ENCODE assay signal across 12 mouse cellular contexts in genomic region chr5:130586257-130586656, GRCm38 (mm10).
A peak's percentile ranks its signal among the peaks of the same experiment; 100 is the strongest.
DNase-seq lines count a peak whose midpoint lies in the region; ATAC-seq and TF ChIP-seq lines count a peak whose summit lies in the region.
"Had no signal": no experiment of that assay in that cellular context is flagged by ENCODE, and none has a peak within 500 bp of the region (broad histone marks: within the 10 kb centered on the region; RNA-seq: fewer than 3 reads in every experiment).

No protein-coding gene starts in this region.

- no peak for ATAC-seq in liver, embryonic 13.5 days (ENCODE audit: low read depth)
- ATAC-seq in liver, embryonic 11.5 days (replicated peaks; ENCODE audit: low FRiP score), result no peak
- no peak for ATAC-seq in stomach, postnatal 0 days (ENCODE audit: low FRiP score, low TSS enrichment)
- ATAC-seq: CD4-positive, CD25-positive, alpha-beta regulatory T cell, adult 4 months had no signal

- no peak overlapping the region for H3K4me2 ChIP-seq in liver, embryonic 13.5 days
- no peak overlapping the region for H3K4me2 ChIP-seq in liver, embryonic 11.5 days
- no peak overlapping the region for H3K4me2 ChIP-seq in stomach, postnatal 0 days (replicated peaks; ENCODE audit: low read depth)
- H3K4me2 ChIP-seq: neural tube, embryonic 15.5 days had no signal

- no peak for TF ChIP-seq EP300 in stomach, postnatal 0 days (optimal IDR thresholded peaks at IDR 0.05)

- peak; percentile 18; the same call in 1 of the 2 replicates for TF ChIP-seq CTCF in gastrocnemius, adult 2 months (IDR thresholded peaks at IDR 0.05)
- peak; percentile 39 for TF ChIP-seq CTCF in stomach, postnatal 0 days (IDR thresholded peaks at IDR 0.05; ENCODE audit: low read depth)

- peaks cover 7% of the 10 kb centered on the region for H3K9me3 ChIP-seq in liver, embryonic 13.5 days (replicated peaks)
- peaks cover 7% of the 10 kb centered on the region; the same call in 1 of the 2 replicates for H3K9me3 ChIP-seq in liver, embryonic 11.5 days (ENCODE audit: control insufficient read depth, low read length)
- H3K9me3 ChIP-seq in stomach, postnatal 0 days (ENCODE audit: control insufficient read depth, low read length), result no peaks in the 10 kb centered on the region
- H3K9me3 ChIP-seq: neural tube, embryonic 15.5 days had no signal

- no peaks in the 10 kb centered on the region for H3K4me1 ChIP-seq in liver, embryonic 13.5 days (replicated peaks)
- no peaks in the 10 kb centered on the region for H3K4me1 ChIP-seq in liver, embryonic 11.5 days (replicated peaks; ENCODE audit: control insufficient read depth, insufficient read depth, low read length)
- H3K4me1 ChIP-seq in stomach, postnatal 0 days (replicated peaks; ENCODE audit: control insufficient read depth, insufficient read depth), result no peaks in the 10 kb centered on the region
- H3K4me1 ChIP-seq: neural tube, embryonic 15.5 days had no signal

- no peaks in the 10 kb centered on the region for H3K36me3 ChIP-seq in liver, embryonic 13.5 days
- H3K36me3 ChIP-seq in liver, embryonic 11.5 days (ENCODE audit: control insufficient read depth, insufficient read depth, low read length), result no peaks in the 10 kb centered on the region
- H3K36me3 ChIP-seq in stomach, postnatal 0 days (ENCODE audit: control insufficient read depth, insufficient read depth, low read length), result no peaks in the 10 kb centered on the region
- H3K36me3 ChIP-seq: neural tube, embryonic 15.5 days had no signal

- no peak for DNase-seq in gastrocnemius, adult 2 months
- no peak for DNase-seq in gastrocnemius, adult 18-20 months (ENCODE audit: low spot score)
- DNase-seq in liver, embryonic 13.5 days, result peak; percentile 2
- no peak for DNase-seq in liver, embryonic 11.5 days (ENCODE audit: low spot score)
- peak; percentile 37 for DNase-seq in ZHBTc4 (ENCODE audit: low read depth, low spot score)
- no peak for DNase-seq in stomach, postnatal 0 days (ENCODE audit: low spot score)
- DNase-seq in spleen, postnatal 14 days (ENCODE audit: low spot score in 2 of 2), result no peak
- no peak for DNase-seq in left cerebral cortex, postnatal 14 days (ENCODE audit: low spot score in 2 of 2)
- DNase-seq: gastrocnemius, postnatal 36 days; thymus, adult 18-20 months had no signal

- no peaks in the 10 kb centered on the region for H3K27me3 ChIP-seq in liver, embryonic 13.5 days
- H3K27me3 ChIP-seq in liver, embryonic 11.5 days (replicated peaks; ENCODE audit: control insufficient read depth, insufficient read depth, low read length), result no peaks in the 10 kb centered on the region
- no peaks in the 10 kb centered on the region for H3K27me3 ChIP-seq in stomach, postnatal 0 days (ENCODE audit: control insufficient read depth, insufficient read depth, low read length)
- H3K27me3 ChIP-seq: neural tube, embryonic 15.5 days had no signal

- 76% methylated on average over 4 of the region's 4 CpGs for WGBS in liver, embryonic 13.5 days (ENCODE audit: insufficient replicate concordance)
- WGBS in liver, embryonic 11.5 days, result 80% methylated on average over 4 of the region's 4 CpGs
- 93% methylated on average over 4 of the region's 4 CpGs for WGBS in stomach, postnatal 0 days

- H3K9ac ChIP-seq in liver, embryonic 13.5 days, result no peak overlapping the region
- no peak overlapping the region for H3K9ac ChIP-seq in liver, embryonic 11.5 days (ENCODE audit: low read depth, low read length)
- H3K9ac ChIP-seq in stomach, postnatal 0 days (ENCODE audit: low read length), result no peak overlapping the region
- H3K9ac ChIP-seq: neural tube, embryonic 15.5 days had no signal

- intact Hi-C loops in gastrocnemius, adult 2 months (cut with DNase I), result no loop called here
- intact Hi-C loops in left cerebral cortex, postnatal 14 days (cut with DNase I), result no loop called here

- no peak overlapping the region for H3K4me3 ChIP-seq in gastrocnemius, adult 2 months
- H3K4me3 ChIP-seq in liver, embryonic 13.5 days (replicated peaks), result no peak overlapping the region
- H3K4me3 ChIP-seq in liver, embryonic 11.5 days (ENCODE audit: low read depth, low read length), result no peak overlapping the region
- H3K4me3 ChIP-seq in stomach, postnatal 0 days (ENCODE audit: low read depth, low read length), result no peak overlapping the region
- H3K4me3 ChIP-seq: neural tube, embryonic 15.5 days had no signal

- H3K27ac ChIP-seq in gastrocnemius, adult 2 months, result no peak overlapping the region
- H3K27ac ChIP-seq in liver, embryonic 13.5 days, result no peak overlapping the region
- H3K27ac ChIP-seq in liver, embryonic 11.5 days (ENCODE audit: low read depth, low read length), result no peak overlapping the region
- H3K27ac ChIP-seq in stomach, postnatal 0 days (replicated peaks), result no peak overlapping the region
- H3K27ac ChIP-seq: neural tube, embryonic 15.5 days had no signal

Comparison
In these comparisons a context has a peak if more than half of its experiments do, and no peak if none do; other contexts are left out.
1. DNase-seq: peak in liver, embryonic 13.5 days (single experiment) and ZHBTc4 (single experiment); none in gastrocnemius, adult 2 months (single experiment), gastrocnemius, adult 18-20 months (single experiment), liver, embryonic 11.5 days (single experiment), stomach, postnatal 0 days (single experiment), spleen, postnatal 14 days (0 of 2) and left cerebral cortex, postnatal 14 days (0 of 2).